Mouse (Mus musculus): ENCODE data around the gene Gm44511.
"Not testable (repeated sequence)": the region's sequence is repeated elsewhere in the genome, so short reads cannot be mapped to it uniquely, and the experiment has no call there.

Gene Gm44511

GRCm38 (mm10) chr6:128760016-128760415 lies 66.1 kb downstream of the Gm44511 start:
- DNase-seq: peak; percentile 93 to 94

GRCm38 (mm10) chr6:128759221-128759950 lies 66.7 kb downstream of the Gm44511 start:
- DNase-seq: no peak

GRCm38 (mm10) chr6:128755402-128755763 lies 70.7 kb downstream of the Gm44511 start:
- DNase-seq: not testable (repeated sequence)

GRCm38 (mm10) chr6:128754748-128755401 lies 71.2 kb downstream of the Gm44511 start:
- DNase-seq: not testable (repeated sequence)

GRCm38 (mm10) chr6:128754265-128754664 lies 71.8 kb downstream of the Gm44511 start:
- peak in 1 of 2 experiments; percentile 39 for DNase-seq

- DNase-seq: peak; percentile 84 to 90
Observed at GRCm38 (mm10) chr6:128753610-128754224, 72.4 kb downstream of the Gm44511 start.

- not testable (repeated sequence) for DNase-seq
Observed at GRCm38 (mm10) chr6:128747006-128747405, 79.1 kb downstream of the Gm44511 start.

GRCm38 (mm10) chr6:128737445-128737844 lies 88.7 kb downstream of the Gm44511 start:
- DNase-seq: no peak

- DNase-seq: peak; percentile 40 to 48
Observed at GRCm38 (mm10) chr6:128736100-128736499, 90.0 kb downstream of the Gm44511 start.

GRCm38 (mm10) chr6:128734896-128735295 lies 91.2 kb downstream of the Gm44511 start:
- DNase-seq: peak in 1 of 2 experiments; percentile 25

GRCm38 (mm10) chr6:128733908-128734679 lies 92.0 kb downstream of the Gm44511 start:
- DNase-seq: no peak

GRCm38 (mm10) chr6:128732032-128732431 lies 94.1 kb downstream of the Gm44511 start:
- peak in 1 of 2 experiments; percentile 32 for DNase-seq

All from kidney, postnatal 4 days (tissue).